Mouse (Mus musculus) erythroblast, embryonic 14.5 days (primary cell): ENCODE measurements around the gene Dnajb14. TPM values are rescaled to one million over a fixed set of nuclear protein-coding genes. Genes with fewer than 3 reads are reported as not detected.
"Not testable (repeated sequence)": the region's sequence is repeated elsewhere in the genome, so short reads cannot be mapped to it uniquely, and the experiment has no call there.

Experiments
- H3K27me3 ChIP-seq: 2 replicates; pipeline ENCODE4 v1.6.1; 2012; ENCODE audit warnings: inconsistent platforms; ENCODE audit not compliant: control insufficient read depth
- H3K36me3 ChIP-seq: 2 replicates; pipeline ENCODE4 v1.6.1; 2012; ENCODE audit warnings: mild to moderate bottlenecking, inconsistent platforms; ENCODE audit not compliant: control insufficient read depth
- H3K4me1 ChIP-seq: 2 replicates; pipeline ENCODE4 v1.6.1; 2012; ENCODE audit warnings: inconsistent platforms; ENCODE audit not compliant: control insufficient read depth
- H3K4me3 ChIP-seq: replicated peaks from 2 replicates; pipeline ENCODE3; 2012; ENCODE audit warnings: moderate library complexity, mild to moderate bottlenecking, inconsistent platforms
- H3K9me3 ChIP-seq: 2 replicates; pipeline ENCODE4 v1.6.1; 2012; ENCODE audit warnings: low read length, inconsistent platforms, mixed read lengths; ENCODE audit not compliant: control insufficient read depth
- GATA1 ChIP-seq: IDR thresholded peaks from 2 replicates; pipeline ENCODE4 v1.6.1; 2012; ENCODE audit warnings: low read length, inconsistent platforms, mixed read lengths
- TAL1 ChIP-seq: IDR thresholded peaks from 3 replicates; pipeline ENCODE4 v1.6.1; 2012; ENCODE audit warnings: low read length, inconsistent platforms, mixed read lengths
- polyA plus RNA-seq: library from polyadenylated mRNA; stranded (reverse); fragments of >175 nt; gene quantifications from 2 replicates; pipeline ENCODE4 v1.2.3, GENCODE M21; 2012

The Dnajb14 gene
- polyA plus RNA-seq, 1 experiment = 0.11 TPM

GRCm38 (mm10) chr3:137895196-137895595 is 27.7 kb downstream of the Dnajb14 start:
- H3K36me3 ChIP-seq = peaks cover 32% of the 10 kb centered on the region
- TF ChIP-seq GATA1 (no peak), TAL1 (no peak)
- H3K9me3 ChIP-seq = no peaks in the 10 kb centered on the region
- peaks cover 9% of the 10 kb centered on the region for H3K4me1 ChIP-seq
- no peaks in the 10 kb centered on the region for H3K27me3 ChIP-seq
- no peak overlapping the region for H3K4me3 ChIP-seq

GRCm38 (mm10) chr3:137896386-137896785 is 28.9 kb downstream of the Dnajb14 start:
- peaks cover 6% of the 10 kb centered on the region for H3K4me1 ChIP-seq
- TF ChIP-seq GATA1 (no peak), TAL1 (no peak)
- no peaks in the 10 kb centered on the region for H3K9me3 ChIP-seq
- H3K36me3 ChIP-seq = peaks cover 32% of the 10 kb centered on the region
- H3K27me3 ChIP-seq = no peaks in the 10 kb centered on the region
- H3K4me3 ChIP-seq = no peak overlapping the region

- Histone ChIP-seq H3K27me3 (no peaks in the 10 kb centered on the region), H3K9me3 (no peaks in the 10 kb centered on the region), H3K36me3 (peaks cover 32% of the 10 kb centered on the region), H3K4me3 (no peak overlapping the region), H3K4me1 (peaks cover 2% of the 10 kb centered on the region; the same call in 1 of the 2 replicates)
- TF ChIP-seq TAL1 (no peak), GATA1 (no peak)
Observed at GRCm38 (mm10) chr3:137896867-137897266, 29.4 kb downstream of the Dnajb14 start.

GRCm38 (mm10) chr3:137897685-137898084 is 30.2 kb downstream of the Dnajb14 start:
- H3K4me3 ChIP-seq = no peak overlapping the region
- no peak for TF ChIP-seq GATA1
- TF ChIP-seq TAL1 = no peak
- H3K36me3 ChIP-seq = peaks cover 26% of the 10 kb centered on the region
- no peaks in the 10 kb centered on the region for H3K9me3 ChIP-seq
- no peaks in the 10 kb centered on the region for H3K27me3 ChIP-seq
- peaks cover 1% of the 10 kb centered on the region; the same call in 1 of the 2 replicates for H3K4me1 ChIP-seq

- no peaks in the 10 kb centered on the region for H3K9me3 ChIP-seq
- H3K27me3 ChIP-seq = no peaks in the 10 kb centered on the region
- H3K4me1 ChIP-seq = peaks cover 1% of the 10 kb centered on the region; the same call in 1 of the 2 replicates
- no peak overlapping the region for H3K4me3 ChIP-seq
- TF ChIP-seq GATA1 = no peak
- no peak for TF ChIP-seq TAL1
- peaks cover 30% of the 10 kb centered on the region for H3K36me3 ChIP-seq
Observed at GRCm38 (mm10) chr3:137900149-137900548, 32.7 kb downstream of the Dnajb14 start.

GRCm38 (mm10) chr3:137913093-137913492 is 45.6 kb downstream of the Dnajb14 start:
- H3K9me3 ChIP-seq = no peaks in the 10 kb centered on the region
- H3K4me1 ChIP-seq = peaks cover 7% of the 10 kb centered on the region
- no peaks in the 10 kb centered on the region for H3K27me3 ChIP-seq
- no peak overlapping the region for H3K4me3 ChIP-seq
- peaks cover 10% of the 10 kb centered on the region; the same call in 1 of the 2 replicates for H3K36me3 ChIP-seq
- TF ChIP-seq GATA1 (no peak), TAL1 (no peak)

GRCm38 (mm10) chr3:137914567-137914966 is 47.1 kb downstream of the Dnajb14 start:
- not testable (repeated sequence) for H3K9me3 ChIP-seq, H3K4me3 ChIP-seq, H3K36me3 ChIP-seq, H3K27me3 ChIP-seq
- peaks cover 18% of the 10 kb centered on the region for H3K4me1 ChIP-seq

GRCm38 (mm10) chr3:137917694-137918171 is 50.3 kb downstream of the Dnajb14 start:
- H3K9me3 ChIP-seq = no peaks in the 10 kb centered on the region
- peaks cover 24% of the 10 kb centered on the region for H3K4me1 ChIP-seq
- H3K27me3 ChIP-seq = no peaks in the 10 kb centered on the region
- peaks cover 27% of the 10 kb centered on the region for H3K36me3 ChIP-seq
- TF ChIP-seq GATA1 = no peak
- peak overlapping the region; percentile 74 for H3K4me3 ChIP-seq

- peaks cover 24% of the 10 kb centered on the region for H3K4me1 ChIP-seq
- no peaks in the 10 kb centered on the region for H3K9me3 ChIP-seq
- peak within 1 kb of the TSS; percentile 74 for H3K4me3 ChIP-seq
- TF ChIP-seq TAL1 (no peak), GATA1 (no peak)
- H3K36me3 ChIP-seq = peaks cover 32% of the 10 kb centered on the region
- H3K27me3 ChIP-seq = no peaks in the 10 kb centered on the region
Observed at GRCm38 (mm10) chr3:137918172-137918931, 50.9 kb downstream of the Dnajb14 start, which contains the start of gene Lamtor3. TSS of gene Lamtor3 (plus strand) at chr3:137918506.

- H3K9me3 ChIP-seq = no peaks in the 10 kb centered on the region
- H3K36me3 ChIP-seq = peaks cover 37% of the 10 kb centered on the region
- no peak for TF ChIP-seq TAL1
- no peaks in the 10 kb centered on the region for H3K27me3 ChIP-seq
- peaks cover 24% of the 10 kb centered on the region for H3K4me1 ChIP-seq
- H3K4me3 ChIP-seq = peak overlapping the region; percentile 74
Observed at GRCm38 (mm10) chr3:137918932-137919311, 51.4 kb downstream of the Dnajb14 start.
